Comparison of ENCODE assay signal across 14 mouse cellular contexts in genomic region chr15:84592240-84592639, GRCm38 (mm10). TPM values are rescaled to one million over a fixed set of nuclear protein-coding genes. Genes with fewer than 3 reads are reported as not detected.
DNase-seq lines count a peak whose midpoint lies in the region; ATAC-seq lines count a peak whose summit lies in the region.
"Had no signal": no experiment of that assay in that cellular context is flagged by ENCODE, and none has a peak within 500 bp of the region (broad histone marks: within the 10 kb centered on the region; RNA-seq: fewer than 3 reads in every experiment).

No protein-coding gene starts in this region.

- no peak overlapping the region for H3K9ac ChIP-seq in hindbrain, embryonic 13.5 days
- H3K9ac ChIP-seq in embryonic facial prominence, embryonic 14.5 days (ENCODE audit: low read depth, low read length): no peak overlapping the region
- H3K9ac ChIP-seq: embryonic facial prominence, embryonic 13.5 days; liver, embryonic 13.5 days; midbrain, embryonic 15.5 days had no signal

- no peaks in the 10 kb centered on the region for H3K36me3 ChIP-seq in hindbrain, embryonic 10.5 days
- H3K36me3 ChIP-seq in hindbrain, embryonic 13.5 days: no peaks in the 10 kb centered on the region
- no peaks in the 10 kb centered on the region for H3K36me3 ChIP-seq in embryonic facial prominence, embryonic 14.5 days (ENCODE audit: control insufficient read depth, insufficient read depth, low read length)
- H3K36me3 ChIP-seq: embryonic facial prominence, embryonic 13.5 days; liver, embryonic 13.5 days; midbrain, embryonic 15.5 days had no signal

- peaks cover 52% of the 10 kb centered on the region for H3K4me1 ChIP-seq in hindbrain, embryonic 10.5 days (replicated peaks)
- H3K4me1 ChIP-seq in hindbrain, embryonic 13.5 days (replicated peaks): peaks cover 56% of the 10 kb centered on the region
- peaks cover 27% of the 10 kb centered on the region for H3K4me1 ChIP-seq in embryonic facial prominence, embryonic 14.5 days (ENCODE audit: control insufficient read depth, insufficient read depth, low read length)

- no peaks in the 10 kb centered on the region for H3K9me3 ChIP-seq in hindbrain, embryonic 10.5 days
- no peaks in the 10 kb centered on the region for H3K9me3 ChIP-seq in hindbrain, embryonic 13.5 days
- H3K9me3 ChIP-seq in embryonic facial prominence, embryonic 14.5 days (ENCODE audit: control insufficient read depth, low read length): no peaks in the 10 kb centered on the region
- H3K9me3 ChIP-seq: embryonic facial prominence, embryonic 13.5 days; liver, embryonic 13.5 days; midbrain, embryonic 15.5 days had no signal

- no peak overlapping the region for H3K4me2 ChIP-seq in hindbrain, embryonic 13.5 days
- H3K4me2 ChIP-seq in embryonic facial prominence, embryonic 14.5 days (ENCODE audit: low read depth, low read length): no peak overlapping the region
- H3K4me2 ChIP-seq: embryonic facial prominence, embryonic 13.5 days; liver, embryonic 13.5 days; midbrain, embryonic 15.5 days had no signal

- no peak overlapping the region for H3K4me3 ChIP-seq in hindbrain, embryonic 10.5 days
- H3K4me3 ChIP-seq in hindbrain, embryonic 13.5 days: no peak overlapping the region
- H3K4me3 ChIP-seq in embryonic facial prominence, embryonic 14.5 days (ENCODE audit: low read depth, low read length): no peak overlapping the region
- H3K4me3 ChIP-seq: embryonic facial prominence, embryonic 13.5 days; liver, embryonic 13.5 days; midbrain, embryonic 15.5 days had no signal

- H3K27me3 ChIP-seq in hindbrain, embryonic 10.5 days (ENCODE audit: insufficient read depth, poor library complexity, severe bottlenecking): 0 out of 2 replicates have a peak, but pooled peaks cover 8% of the 10 kb centered on the region
- no peaks in the 10 kb centered on the region for H3K27me3 ChIP-seq in hindbrain, embryonic 13.5 days
- H3K27me3 ChIP-seq in embryonic facial prominence, embryonic 14.5 days (replicated peaks; ENCODE audit: control insufficient read depth, insufficient read depth, low read length): no peaks in the 10 kb centered on the region
- H3K27me3 ChIP-seq: embryonic facial prominence, embryonic 13.5 days; liver, embryonic 13.5 days; midbrain, embryonic 15.5 days had no signal

- DNase-seq in hindbrain, embryonic 10.5 days (ENCODE audit: low spot score): no peak
- peak; percentile 47 for DNase-seq in retina, postnatal 1 day
- DNase-seq in retina, embryonic 14.5 days (ENCODE audit: low spot score): no peak
- peak; percentile 56 for DNase-seq in embryonic facial prominence, embryonic 14.5 days (ENCODE audit: low spot score)
- DNase-seq in kidney, postnatal 36 days: no peak
- no peak for DNase-seq in thymus, postnatal 10 days (ENCODE audit: low spot score in 2 of 2)
- DNase-seq: cerebellum, adult 9-11 months; kidney, adult 9 months; liver, embryonic 13.5 days; lung, postnatal 36 days; spleen, adult 18-20 months had no signal

- peak overlapping the region; percentile 29 for H3K27ac ChIP-seq in hindbrain, embryonic 10.5 days
- no peak overlapping the region for H3K27ac ChIP-seq in hindbrain, embryonic 13.5 days
- no peak overlapping the region for H3K27ac ChIP-seq in embryonic facial prominence, embryonic 14.5 days (replicated peaks; ENCODE audit: low read depth, low read length)
- H3K27ac ChIP-seq: embryonic facial prominence, embryonic 13.5 days; liver, embryonic 13.5 days; midbrain, embryonic 15.5 days had no signal

- no peak for ATAC-seq in hindbrain, embryonic 13.5 days (ENCODE audit: low FRiP score)
- peak; percentile 13; the same call in 1 of the 2 replicates for ATAC-seq in embryonic facial prominence, embryonic 14.5 days (ENCODE audit: low read depth)

- WGBS in hindbrain, embryonic 10.5 days: 79% methylated on average over 5 of the region's 5 CpGs
- 72% methylated on average over 5 of the region's 5 CpGs for WGBS in hindbrain, embryonic 13.5 days
- 68% methylated on average over 5 of the region's 5 CpGs for WGBS in embryonic facial prominence, embryonic 14.5 days

RNA-seq across cellular contexts. Expression of gene Rtl6, which starts 34.6 kb away (rescaled TPM):
- polyA plus RNA-seq in hindbrain, embryonic 10.5 days (2016; fragmentation: Nextera tagmentation; extraction: Ambion mirVana): 27.2 and 38.2 TPM in 2 replicates
- 51.6 and 54.4 TPM in 2 replicates for polyA plus RNA-seq in hindbrain, embryonic 13.5 days (2015; fragmentation: Nextera tagmentation; extraction: Ambion mirVana)
- polyA plus RNA-seq in embryonic facial prominence, embryonic 14.5 days (2014; fragmentation: Nextera tagmentation; extraction: Ambion mirVana): 10.8 and 13.7 TPM in 2 replicates

Comparison
In these comparisons a context has a peak if more than half of its experiments do, and no peak if none do; other contexts are left out.
1. DNase-seq: peak in retina, postnatal 1 day (single experiment) and embryonic facial prominence, embryonic 14.5 days (single experiment); none in hindbrain, embryonic 10.5 days (single experiment), retina, embryonic 14.5 days (single experiment), kidney, postnatal 36 days (0 of 2) and thymus, postnatal 10 days (0 of 2).